Mouse (Mus musculus): ENCODE measurements around the gene Arid3a.

GRCm38 (mm10) chr10:79926491-79927323 lies at the start of gene Arid3a:
- no peak for TF ChIP-seq CTCF (IDR thresholded peaks at IDR 0.05; ENCODE audit: low read depth)
- no peak for TF ChIP-seq EP300 (IDR thresholded peaks at IDR 0.05; ENCODE audit: low read depth)
